Mouse (Mus musculus) ES-E14 (cell line): ENCODE results near the gene Rnf144a.

Experiments used
- HCFC1 ChIP-seq: IDR thresholded peaks from 2 replicates; pipeline ENCODE4 v1.6.1; 2012; ENCODE audit warnings: low read length, inconsistent platforms, borderline replicate concordance; ENCODE audit not compliant: insufficient read depth
- MAFK ChIP-seq: IDR thresholded peaks from 2 replicates; pipeline ENCODE4 v1.6.1; 2014; ENCODE audit warnings: mild to moderate bottlenecking, low read depth, low read length, inconsistent platforms; ENCODE audit not compliant: insufficient read depth
- ZNF384 ChIP-seq: IDR thresholded peaks from 2 replicates; pipeline ENCODE4 v1.6.1; 2012; ENCODE audit warnings: low read depth, low read length, inconsistent platforms

GRCm38 (mm10) chr12:26404781-26405702 is 10.0 kb downstream of the Rnf144a start:
- no peak for TF ChIP-seq MAFK
- no peak for TF ChIP-seq HCFC1
- no peak for TF ChIP-seq ZNF384
